ENCODE assay signal across 8 mouse cellular contexts in the genomic region with DNA sequence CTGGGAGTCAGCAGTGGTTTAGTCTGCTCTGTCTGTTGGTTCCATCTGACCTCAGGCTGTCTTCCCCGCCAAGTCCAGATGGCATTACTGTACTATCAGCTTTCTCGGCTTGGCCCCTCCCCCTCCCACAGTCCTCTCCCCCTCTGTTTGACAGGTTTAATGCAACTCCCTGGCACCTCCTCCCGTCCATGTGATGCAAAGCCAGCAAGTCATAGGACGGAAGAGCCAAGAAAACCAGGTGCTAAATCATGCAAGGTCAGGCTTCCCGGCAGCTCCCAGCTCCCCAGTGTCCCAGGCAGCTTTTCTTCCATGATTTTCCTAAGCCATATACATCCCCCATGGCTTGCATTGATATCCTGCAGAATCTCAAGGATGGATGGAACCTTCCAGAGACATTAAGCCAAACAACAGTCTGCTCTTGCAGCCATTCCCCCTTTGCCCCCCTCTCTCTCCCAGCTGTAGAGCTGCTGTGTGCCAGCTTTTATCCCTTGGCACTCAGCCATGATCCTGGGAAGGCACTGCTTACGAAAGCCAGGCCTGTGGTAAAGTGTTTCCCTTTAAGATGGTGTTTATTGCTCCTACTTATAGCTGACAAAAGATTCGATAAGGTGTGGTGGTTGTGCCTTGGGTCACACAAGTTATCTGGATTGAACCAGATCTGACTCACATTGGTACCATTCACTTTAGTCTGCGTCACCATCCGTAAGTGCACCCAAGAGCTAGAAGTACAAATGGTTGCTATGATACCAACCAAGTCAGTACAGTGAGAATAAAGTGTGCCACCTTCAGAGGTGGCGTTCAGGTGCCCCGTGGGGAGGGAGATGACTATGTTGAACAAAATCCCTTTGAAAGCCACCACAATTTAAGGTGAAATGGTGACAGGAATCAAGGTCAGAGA. TPM values are rescaled to one million over a fixed set of nuclear protein-coding genes. Genes with fewer than 3 reads are reported as not detected.
DNase-seq lines count a peak whose midpoint lies in the region; ATAC-seq and TF ChIP-seq lines count a peak whose summit lies in the region.

No protein-coding gene starts in this region.

- 52% methylated on average over 11 of the region's 11 CpGs for WGBS in liver, adult 2 months
- WGBS in liver, embryonic 11.5 days: 55% methylated on average over 11 of the region's 11 CpGs
- 22% methylated on average over 11 of the region's 11 CpGs for WGBS in heart, embryonic 15.5 days
- WGBS in midbrain, embryonic 16.5 days: 38% methylated on average over 11 of the region's 11 CpGs

- H3K9ac ChIP-seq in liver, adult 2 months (ENCODE audit: low read depth, low read length): no peak overlapping the region
- no peak overlapping the region for H3K9ac ChIP-seq in liver, embryonic 11.5 days (ENCODE audit: low read depth, low read length)
- no peak overlapping the region for H3K9ac ChIP-seq in heart, embryonic 15.5 days
- 0 out of 2 replicates have a peak overlapping the region, but pooled peaks have one; percentile 31 for H3K9ac ChIP-seq in midbrain, embryonic 16.5 days (ENCODE audit: low read depth, low read length)

- DNase-seq in liver, adult 2 months (ENCODE audit: extremely low read depth, low read depth, low spot score): peak; percentile 20
- no peak for DNase-seq in liver, embryonic 11.5 days (ENCODE audit: low spot score)
- DNase-seq in adrenal gland, postnatal 36 days: peak; percentile 54 to 72
- DNase-seq in fibroblast of lung, adult 2 months (ENCODE audit: low read depth): peak; percentile 66
- DNase-seq in kidney, postnatal 14 days: peak; percentile 72
- DNase-seq in thymus, postnatal 36 days: peak; percentile 67 to 76

- H3K36me3 ChIP-seq in liver, adult 2 months (ENCODE audit: control insufficient read depth, insufficient read depth, low read length): no peaks in the 10 kb centered on the region
- no peaks in the 10 kb centered on the region for H3K36me3 ChIP-seq in liver, embryonic 11.5 days (ENCODE audit: control insufficient read depth, insufficient read depth, low read length)
- H3K36me3 ChIP-seq in heart, embryonic 15.5 days: no peaks in the 10 kb centered on the region
- peaks cover 3% of the 10 kb centered on the region for H3K36me3 ChIP-seq in midbrain, embryonic 16.5 days (ENCODE audit: control insufficient read depth, insufficient read depth, low read length)

- no peak for TF ChIP-seq POLR2A in liver, adult 2 months (IDR thresholded peaks at IDR 0.05; ENCODE audit: extremely low read depth, insufficient read depth, low read length)

- H3K79me2 ChIP-seq in liver, adult 2 months (ENCODE audit: control insufficient read depth, insufficient read depth, low read length): no peaks in the 10 kb centered on the region

- H3K27ac ChIP-seq in liver, adult 2 months (replicated peaks; ENCODE audit: insufficient read depth, low read depth, low read length): no peak overlapping the region
- no peak overlapping the region for H3K27ac ChIP-seq in liver, embryonic 11.5 days (ENCODE audit: low read depth, low read length)
- peak overlapping the region; percentile 82 for H3K27ac ChIP-seq in heart, embryonic 15.5 days
- peak overlapping the region; percentile 76 for H3K27ac ChIP-seq in midbrain, embryonic 16.5 days (ENCODE audit: low read length)

- no peak for ATAC-seq in liver, embryonic 11.5 days (replicated peaks; ENCODE audit: low FRiP score)
- ATAC-seq in heart, embryonic 15.5 days (replicated peaks; ENCODE audit: insufficient number of reproducible peaks, insufficient read depth, low FRiP score, low read depth): peak; percentile 62
- ATAC-seq in midbrain, embryonic 16.5 days: peak; percentile 65

- H3K4me2 ChIP-seq in liver, embryonic 11.5 days: no peak overlapping the region
- peak overlapping the region; percentile 41 for H3K4me2 ChIP-seq in heart, embryonic 15.5 days
- H3K4me2 ChIP-seq in midbrain, embryonic 16.5 days (ENCODE audit: low read length): 0 out of 2 replicates have a peak overlapping the region, but pooled peaks have one; percentile 18

- peaks cover 3% of the 10 kb centered on the region for H3K4me1 ChIP-seq in liver, adult 2 months (ENCODE audit: control insufficient read depth, insufficient read depth, low read length)
- H3K4me1 ChIP-seq in liver, embryonic 11.5 days (replicated peaks; ENCODE audit: control insufficient read depth, insufficient read depth, low read length): no peaks in the 10 kb centered on the region
- H3K4me1 ChIP-seq in heart, embryonic 15.5 days (replicated peaks): peaks cover 37% of the 10 kb centered on the region
- peaks cover 26% of the 10 kb centered on the region for H3K4me1 ChIP-seq in midbrain, embryonic 16.5 days (ENCODE audit: control insufficient read depth, insufficient read depth, low read length)

- TF ChIP-seq CTCF in liver, adult 2 months (IDR thresholded peaks at IDR 0.05; ENCODE audit: low read depth, low read length): no peak

- no peaks in the 10 kb centered on the region for H3K9me3 ChIP-seq in liver, embryonic 11.5 days (ENCODE audit: control insufficient read depth, low read length)
- H3K9me3 ChIP-seq in heart, embryonic 15.5 days (replicated peaks): no peaks in the 10 kb centered on the region
- no peaks in the 10 kb centered on the region for H3K9me3 ChIP-seq in midbrain, embryonic 16.5 days (replicated peaks; ENCODE audit: control insufficient read depth, low read length, poor library complexity, severe bottlenecking)

- H3K4me3 ChIP-seq in liver, adult 2 months (ENCODE audit: insufficient read depth, low read depth, low read length): no peak overlapping the region
- H3K4me3 ChIP-seq in liver, embryonic 11.5 days (ENCODE audit: low read depth, low read length): no peak overlapping the region
- peak overlapping the region; percentile 3; the same call in 1 of the 2 replicates for H3K4me3 ChIP-seq in heart, embryonic 15.5 days
- H3K4me3 ChIP-seq in midbrain, embryonic 16.5 days (ENCODE audit: low read depth, low read length): no peak overlapping the region

- no peaks in the 10 kb centered on the region for H3K27me3 ChIP-seq in liver, adult 2 months (ENCODE audit: control insufficient read depth, insufficient read depth, low read length)
- H3K27me3 ChIP-seq in liver, embryonic 11.5 days (replicated peaks; ENCODE audit: control insufficient read depth, insufficient read depth, low read length): no peaks in the 10 kb centered on the region
- peaks cover 3% of the 10 kb centered on the region; the same call in 1 of the 2 replicates for H3K27me3 ChIP-seq in heart, embryonic 15.5 days
- no peaks in the 10 kb centered on the region for H3K27me3 ChIP-seq in midbrain, embryonic 16.5 days (ENCODE audit: control insufficient read depth, insufficient read depth, low read depth, low read length)

RNA-seq across cellular contexts. Expression of a gene that starts 29.3 kb away (rescaled TPM):
- total RNA-seq in liver, adult 2 months (2014; rRNA removed): not detected in 2 replicates
- polyA plus RNA-seq in liver, adult 2 months (2012; rRNA removed): not detected in 2 replicates
- 0.34 and 0.44 TPM in 2 replicates for polyA plus RNA-seq in liver, embryonic 11.5 days (2014; fragmentation: Nextera tagmentation; extraction: Ambion mirVana)
- under 1 TPM; 0.17 to 0.40 TPM for total RNA-seq in adrenal gland, postnatal 36 days (2021)
- 4.1 and 4.2 TPM in 2 replicates for polyA plus RNA-seq in heart, embryonic 15.5 days (2015; fragmentation: Nextera tagmentation; extraction: Ambion mirVana)
- 27.2 and 29.0 TPM in 2 replicates for polyA plus RNA-seq in midbrain, embryonic 16.5 days (2015; fragmentation: Nextera tagmentation; extraction: Ambion mirVana)

RNA-seq across cellular contexts. Expression of a gene that starts 40.5 kb away (rescaled TPM):
- total RNA-seq in liver, adult 2 months (2014; rRNA removed): 0.20 and 0.28 TPM in 2 replicates
- polyA plus RNA-seq in liver, adult 2 months (2012; rRNA removed): 0.10 and 0.15 TPM in 2 replicates
- 0.32 TPM in 1 of 2 replicates, not detected in the other for polyA plus RNA-seq in liver, embryonic 11.5 days (2014; fragmentation: Nextera tagmentation; extraction: Ambion mirVana)
- total RNA-seq in adrenal gland, postnatal 36 days (2021): 1 to 10 TPM; 3.1 to 4.0 TPM
- polyA plus RNA-seq in heart, embryonic 15.5 days (2015; fragmentation: Nextera tagmentation; extraction: Ambion mirVana): 0.15 and 0.28 TPM in 2 replicates
- polyA plus RNA-seq in midbrain, embryonic 16.5 days (2015; fragmentation: Nextera tagmentation; extraction: Ambion mirVana): 0.64 and 0.76 TPM in 2 replicates

RNA-seq across cellular contexts. Expression of a gene that starts 40.9 kb away (rescaled TPM):
- 17.8 and 19.9 TPM in 2 replicates for total RNA-seq in liver, adult 2 months (2014; rRNA removed)
- 26.4 and 26.8 TPM in 2 replicates for polyA plus RNA-seq in liver, adult 2 months (2012; rRNA removed)
- polyA plus RNA-seq in liver, embryonic 11.5 days (2014; fragmentation: Nextera tagmentation; extraction: Ambion mirVana): 29.2 and 30.8 TPM in 2 replicates
- total RNA-seq in adrenal gland, postnatal 36 days (2021): 10 to 100 TPM; 38.0 to 41.7 TPM
- 27.0 and 28.8 TPM in 2 replicates for polyA plus RNA-seq in heart, embryonic 15.5 days (2015; fragmentation: Nextera tagmentation; extraction: Ambion mirVana)
- 18.6 and 19.4 TPM in 2 replicates for polyA plus RNA-seq in midbrain, embryonic 16.5 days (2015; fragmentation: Nextera tagmentation; extraction: Ambion mirVana)

RNA-seq across cellular contexts. Expression of a gene that starts 47.8 kb away (rescaled TPM):
- total RNA-seq in liver, adult 2 months (2014; rRNA removed): 5.4 and 5.9 TPM in 2 replicates
- polyA plus RNA-seq in liver, adult 2 months (2012; rRNA removed): 1.8 and 3.0 TPM in 2 replicates
- 1.6 and 3.7 TPM in 2 replicates for polyA plus RNA-seq in liver, embryonic 11.5 days (2014; fragmentation: Nextera tagmentation; extraction: Ambion mirVana)
- 10 to 100 TPM; 14.5 to 16.9 TPM for total RNA-seq in adrenal gland, postnatal 36 days (2021)
- 2.7 and 3.2 TPM in 2 replicates for polyA plus RNA-seq in heart, embryonic 15.5 days (2015; fragmentation: Nextera tagmentation; extraction: Ambion mirVana)
- polyA plus RNA-seq in midbrain, embryonic 16.5 days (2015; fragmentation: Nextera tagmentation; extraction: Ambion mirVana): 22.8 and 27.1 TPM in 2 replicates

Comparison
In these comparisons a context has a peak if more than half of its experiments do, and no peak if none do; other contexts are left out.
1. H3K27ac ChIP-seq: peak in heart, embryonic 15.5 days (single experiment) and midbrain, embryonic 16.5 days (single experiment); none in liver, adult 2 months (single experiment) and liver, embryonic 11.5 days (single experiment).